Mouse (Mus musculus) brown adipose tissue, adult 24 weeks (tissue): ENCODE data around the gene Gm1123. TPM values are rescaled to one million over a fixed set of nuclear protein-coding genes. Genes with fewer than 3 reads are reported as not detected.

Experiments
- H3K27ac ChIP-seq: fragments of 200-500 bp; replicated peaks from 2 replicates; pipeline ENCODE4 v1.5.1; 2012; ENCODE audit warnings: low read depth, mild to moderate bottlenecking, low read length
- H3K4me1 ChIP-seq: fragments of 200-500 bp; 2 replicates; pipeline ENCODE4 v1.6.1; 2012; ENCODE audit warnings: low read length, mixed read lengths; ENCODE audit not compliant: control insufficient read depth, insufficient read depth, insufficient read length
- H3K4me3 ChIP-seq: fragments of 200-500 bp; 2 replicates; pipeline ENCODE4 v1.5.1; 2012; ENCODE audit warnings: low read depth, mild to moderate bottlenecking, low read length, moderate library complexity; ENCODE audit not compliant: insufficient read depth
- polyA plus RNA-seq: library from polyadenylated mRNA; stranded (reverse); fragments of >200 nt; gene quantifications from 2 replicates; pipeline ENCODE4 v1.2.4, GENCODE M21; 2012; ENCODE audit not compliant: missing spikeins, insufficient read depth, insufficient read length

Gene Gm1123
- polyA plus RNA-seq, 1 experiment: not detected

GRCm38 (mm10) chr9:98976081-98976480 is 59.4 kb downstream of the Gm1123 start:
- Histone ChIP-seq H3K4me3 (no peak overlapping the region), H3K4me1 (no peaks in the 10 kb centered on the region; the same call in 1 of the 2 replicates), H3K27ac (no peak overlapping the region)

- Histone ChIP-seq H3K27ac (no peak overlapping the region), H3K4me1 (no peaks in the 10 kb centered on the region; the same call in 1 of the 2 replicates), H3K4me3 (no peak overlapping the region)
Observed at GRCm38 (mm10) chr9:98974898-98975297, 60.6 kb downstream of the Gm1123 start.

- H3K4me3 ChIP-seq: no peak overlapping the region
- H3K27ac ChIP-seq: no peak overlapping the region
- no peaks in the 10 kb centered on the region; the same call in 1 of the 2 replicates for H3K4me1 ChIP-seq
Observed at GRCm38 (mm10) chr9:98973561-98973960, 62.0 kb downstream of the Gm1123 start.

- Histone ChIP-seq H3K27ac (no peak overlapping the region), H3K4me1 (no peaks in the 10 kb centered on the region; the same call in 1 of the 2 replicates), H3K4me3 (peak overlapping the region; percentile 21; the same call in 1 of the 2 replicates)
Observed at GRCm38 (mm10) chr9:98973101-98973521, 62.4 kb downstream of the Gm1123 start.

GRCm38 (mm10) chr9:98965084-98965483 is 70.4 kb downstream of the Gm1123 start:
- no peaks in the 10 kb centered on the region for H3K4me1 ChIP-seq
- H3K27ac ChIP-seq: no peak overlapping the region
- no peak overlapping the region for H3K4me3 ChIP-seq

GRCm38 (mm10) chr9:98963661-98964060 is 71.9 kb downstream of the Gm1123 start:
- H3K27ac ChIP-seq: no peak overlapping the region
- H3K4me3 ChIP-seq: no peak overlapping the region
- no peaks in the 10 kb centered on the region for H3K4me1 ChIP-seq

- Histone ChIP-seq H3K4me3 (no peak overlapping the region), H3K4me1 (no peaks in the 10 kb centered on the region), H3K27ac (no peak overlapping the region)
Observed at GRCm38 (mm10) chr9:98962478-98963142, 72.9 kb downstream of the Gm1123 start.

- H3K4me3 ChIP-seq: no peak overlapping the region
- H3K27ac ChIP-seq: no peak overlapping the region
- no peaks in the 10 kb centered on the region for H3K4me1 ChIP-seq
Observed at GRCm38 (mm10) chr9:98961591-98962477, 73.7 kb downstream of the Gm1123 start.

GRCm38 (mm10) chr9:98960348-98960747 is 75.2 kb downstream of the Gm1123 start:
- no peak overlapping the region for H3K4me3 ChIP-seq
- H3K27ac ChIP-seq: no peak overlapping the region
- H3K4me1 ChIP-seq: no peaks in the 10 kb centered on the region

GRCm38 (mm10) chr9:98959851-98960250 is 75.7 kb downstream of the Gm1123 start:
- H3K4me3 ChIP-seq: no peak overlapping the region

GRCm38 (mm10) chr9:98958628-98959027 is 76.9 kb downstream of the Gm1123 start:
- no peak overlapping the region for H3K4me3 ChIP-seq
- H3K27ac ChIP-seq: no peak overlapping the region
- no peaks in the 10 kb centered on the region for H3K4me1 ChIP-seq

More at GRCm38 (mm10) chr9:98959851-98960250, 75.7 kb downstream of the Gm1123 start:
- H3K27ac ChIP-seq: no peak overlapping the region
- H3K4me1 ChIP-seq: no peaks in the 10 kb centered on the region

- H3K4me3 ChIP-seq: no peak overlapping the region
- no peaks in the 10 kb centered on the region for H3K4me1 ChIP-seq
- H3K27ac ChIP-seq: no peak overlapping the region
Observed at GRCm38 (mm10) chr9:98957751-98958351, 77.7 kb downstream of the Gm1123 start.
